Mouse (Mus musculus) liver, adult 2 months (tissue): Measurements from ENCODE around the gene Glis1.

Experiments
- CTCF ChIP-seq: fragments of 200-500 bp; IDR thresholded peaks from 2 replicates; pipeline ENCODE4 v1.5.1; 2011; ENCODE audit warnings: low read depth, low read length, control low read depth
- POLR2A ChIP-seq: fragments of 200-500 bp; IDR thresholded peaks from 2 replicates; pipeline ENCODE4 v1.6.1; 2011; ENCODE audit warnings: low read length, control low read depth; ENCODE audit not compliant: insufficient read depth; ENCODE audit errors: extremely low read depth

- TF ChIP-seq CTCF = no peak
- no peak for TF ChIP-seq POLR2A
These were observed 236.3 kb downstream of the Glis1 start for GRCm38 (mm10) chr4:107670731-107671130.
